Mouse (Mus musculus): ENCODE results near the gene Asrgl1.

Asrgl1 gene

DNA sequence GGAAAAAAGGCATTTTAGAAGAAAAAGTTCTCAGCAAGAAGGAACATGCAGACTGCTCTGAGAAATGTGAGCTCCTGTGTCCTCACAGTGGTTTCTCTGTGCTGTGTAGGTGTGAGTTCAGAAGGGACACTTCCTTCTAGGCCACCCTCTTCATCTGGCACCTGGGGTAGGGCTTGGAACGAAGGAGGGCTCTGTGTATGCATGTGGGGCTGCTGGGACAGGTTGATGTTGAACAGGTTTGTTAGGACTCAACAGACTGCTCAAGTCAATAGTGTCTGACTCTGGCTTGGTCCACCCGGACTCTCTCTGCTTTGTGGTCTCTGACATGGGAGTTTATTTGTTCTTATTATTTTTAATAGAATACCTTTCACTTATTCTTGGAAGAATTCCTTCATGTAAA is 65.1 kb downstream of the Asrgl1 start:
- DNase-seq (ENCODE audit: low spot score), result no peak

DNA sequence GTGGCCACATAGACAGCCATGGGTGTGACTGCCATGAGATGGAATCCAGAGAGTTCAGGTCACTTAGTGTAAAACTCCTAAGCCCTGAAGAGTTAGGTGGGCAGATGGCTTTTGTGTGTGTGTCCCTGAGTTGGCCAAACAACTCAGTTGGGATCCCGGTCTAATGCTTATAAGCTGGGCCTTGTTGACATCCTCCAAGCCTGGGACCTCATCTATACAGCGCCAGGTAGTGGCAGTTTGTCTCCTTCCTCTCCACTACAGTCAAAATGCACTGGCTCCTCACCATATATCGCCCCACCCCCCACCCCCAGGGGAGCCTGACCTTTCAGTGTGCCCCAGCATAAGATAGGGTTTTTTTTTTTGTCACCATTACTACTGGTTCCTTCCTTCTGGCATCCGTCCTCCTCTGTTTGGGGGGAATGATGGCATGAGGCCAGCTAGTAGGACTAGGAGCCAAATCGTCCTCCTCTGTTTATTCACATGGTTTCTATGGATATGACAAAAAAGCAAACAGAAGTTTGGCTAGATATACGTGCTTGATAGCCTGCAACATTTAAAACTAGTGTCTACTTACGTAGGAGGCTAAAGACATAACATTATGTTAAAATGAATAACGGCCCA is 65.6 kb downstream of the Asrgl1 start:
- peak; percentile 44 for DNase-seq (ENCODE audit: low spot score)

DNA sequence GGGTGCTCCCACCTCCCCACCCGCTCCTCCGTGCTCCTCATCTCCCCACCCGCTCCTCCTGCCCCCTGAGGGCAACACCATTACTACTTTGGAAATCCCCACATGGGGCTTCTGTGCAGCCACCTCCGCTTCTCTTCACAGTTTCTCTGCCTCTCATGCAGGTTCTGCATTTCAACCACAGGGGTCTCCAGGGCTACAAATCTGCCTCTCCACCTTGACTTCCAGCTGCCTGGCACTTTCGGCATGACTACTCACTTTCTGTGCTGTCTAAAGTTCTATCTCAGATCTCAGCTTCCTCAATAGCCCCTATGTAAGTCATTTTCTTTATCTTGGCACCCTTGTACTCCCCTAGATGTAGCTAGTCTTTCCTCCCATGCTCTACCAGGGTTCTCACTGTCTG is 68.1 kb downstream of the Asrgl1 start:
- no peak for DNase-seq (ENCODE audit: low spot score)

DNA sequence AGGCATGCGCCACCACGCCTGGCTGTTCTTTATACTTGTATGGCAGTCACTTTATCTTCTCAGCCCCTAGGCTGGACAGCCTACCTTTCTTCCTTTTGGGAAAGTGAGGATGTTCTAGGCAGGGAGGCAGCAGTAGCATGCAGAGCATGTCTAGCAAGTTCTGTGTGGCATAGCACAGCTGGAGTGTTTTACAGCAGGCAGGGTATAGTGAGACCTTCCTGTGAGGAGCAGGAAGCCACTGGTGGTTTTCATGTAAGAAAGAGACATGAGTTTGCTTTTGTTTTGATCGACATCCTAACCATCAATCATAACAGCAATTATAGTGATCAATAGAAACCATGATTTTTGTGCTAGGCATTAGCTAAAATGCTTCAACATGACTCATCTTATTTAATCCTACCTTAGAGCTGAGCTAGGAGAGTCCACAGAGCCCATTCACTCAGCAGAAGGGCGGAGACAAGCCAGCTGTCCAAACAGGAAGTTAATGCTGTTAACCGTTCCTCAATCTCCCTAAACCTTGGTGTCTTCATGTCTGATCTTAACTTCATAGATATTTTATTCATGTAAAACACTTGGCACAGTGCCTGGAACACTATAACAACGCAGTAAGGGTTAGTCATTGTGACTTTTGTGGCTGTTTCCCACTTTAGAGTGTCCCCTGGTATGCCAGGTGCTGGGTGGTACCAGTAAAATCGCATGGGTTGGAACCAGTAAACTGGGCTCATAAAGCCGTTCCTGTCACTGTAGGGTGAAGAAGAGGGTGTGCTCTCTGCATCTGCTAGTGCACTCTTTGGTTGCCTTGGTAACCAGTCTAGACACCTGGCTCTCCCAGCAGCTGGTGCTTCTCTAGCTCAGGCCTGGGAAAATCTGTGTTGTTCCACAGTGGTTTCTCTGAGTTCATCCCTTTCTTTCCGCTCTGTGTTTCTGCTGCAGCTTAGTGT is 69.5 kb downstream of the Asrgl1 start:
- peak; percentile 42 for DNase-seq (ENCODE audit: low spot score)

DNA sequence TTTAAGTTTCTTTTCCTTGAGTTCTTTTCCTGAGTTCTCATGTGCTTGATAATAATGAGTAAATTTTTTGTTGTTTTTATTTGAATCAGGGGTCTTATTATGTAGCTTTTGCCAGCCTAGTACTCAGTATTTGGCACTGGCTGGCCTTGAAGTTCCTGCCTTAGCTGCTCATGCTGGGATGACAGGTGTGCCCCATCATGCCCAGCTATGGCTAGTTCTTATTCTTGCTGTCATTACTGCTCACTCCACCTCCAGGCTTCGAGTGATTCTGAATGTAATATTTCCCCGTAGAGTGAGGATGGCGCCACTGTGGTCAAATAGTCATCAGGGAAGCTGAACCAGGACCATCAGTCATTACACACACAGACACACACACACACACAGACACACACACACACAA is 71.6 kb downstream of the Asrgl1 start:
- no peak for DNase-seq (ENCODE audit: low spot score)

DNA sequence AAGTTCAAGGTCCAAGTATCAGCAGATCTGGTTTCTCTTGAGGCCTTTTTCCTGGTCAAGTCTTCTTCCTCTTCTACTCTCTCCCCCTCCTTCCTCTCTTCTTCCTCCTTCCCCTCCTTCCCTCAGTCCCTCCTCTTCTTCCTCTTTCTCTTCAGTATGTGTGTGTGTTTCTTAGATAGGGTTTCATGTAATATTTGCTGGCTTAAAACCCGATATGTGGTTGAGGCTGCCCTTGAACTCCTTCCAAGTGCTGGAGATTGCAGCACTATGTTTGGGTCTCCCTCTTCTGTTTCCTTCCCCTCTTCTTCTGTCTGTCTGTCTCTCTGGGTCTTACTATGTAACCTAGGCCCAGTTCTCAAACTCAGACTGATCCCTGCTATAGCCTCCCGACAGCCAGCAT is 72.6 kb downstream of the Asrgl1 start:
- DNase-seq (ENCODE audit: low spot score), result no peak

DNA sequence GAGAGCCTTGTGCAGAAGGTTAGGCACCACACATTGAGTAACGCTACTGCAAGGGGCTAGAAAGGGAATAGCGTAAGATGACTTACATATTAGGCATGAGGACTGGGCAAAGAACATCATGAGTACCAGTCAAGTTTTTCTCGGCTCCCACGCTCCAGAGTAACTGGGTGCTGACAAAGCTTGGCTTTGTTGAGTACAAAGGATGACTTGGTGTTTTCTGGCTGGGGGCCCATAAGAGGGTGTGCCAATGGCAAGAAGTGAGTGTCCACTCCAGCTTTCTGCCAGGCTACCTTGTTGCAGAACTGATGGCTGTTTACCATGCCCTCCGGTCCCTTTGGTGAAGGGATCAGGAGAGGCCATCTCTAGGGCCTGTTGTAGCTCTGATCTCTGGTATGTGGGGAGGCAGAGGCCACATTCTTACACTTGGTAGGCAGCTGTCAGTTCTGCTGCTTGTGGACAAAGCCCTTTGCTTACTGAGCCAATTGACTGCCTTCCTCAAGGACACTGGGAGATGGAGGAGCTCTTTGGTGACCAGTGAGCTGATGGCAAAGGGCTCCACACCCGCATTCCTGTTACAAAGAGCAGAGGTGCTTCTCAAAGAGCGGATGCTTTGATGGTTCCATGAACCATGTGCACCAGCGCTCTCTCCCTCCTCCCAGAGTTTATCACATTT is 74.1 kb downstream of the Asrgl1 start:
- DNase-seq (ENCODE audit: low spot score), result no peak

DNA sequence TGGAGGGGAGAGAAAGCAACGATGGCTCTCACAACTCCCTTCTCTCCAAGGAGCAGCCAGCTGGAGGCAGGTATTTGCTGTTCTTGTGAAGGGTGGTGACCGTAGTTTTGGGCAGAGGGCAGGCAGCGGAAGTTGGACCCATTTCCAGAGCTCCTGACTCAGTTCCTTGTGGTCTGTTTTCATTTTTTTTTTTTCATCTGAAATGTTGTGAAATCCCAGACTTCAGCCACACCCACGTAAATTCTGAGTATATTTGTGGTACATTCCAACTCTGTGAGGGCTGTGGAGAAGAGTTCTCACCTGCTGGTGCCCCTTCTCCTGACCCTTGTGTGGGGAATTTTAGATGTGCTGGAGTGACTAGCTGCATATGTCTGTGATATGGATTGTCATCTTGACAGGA is 75.3 kb downstream of the Asrgl1 start:
- no peak for DNase-seq (ENCODE audit: low spot score)
